Mouse (Mus musculus): ENCODE results near the gene Palm3. TPM values are rescaled to one million over a fixed set of nuclear protein-coding genes. Genes with fewer than 3 reads are reported as not detected.

Gene Palm3
- total and polyA plus RNA-seq, 3 experiments = 0.13 to 0.77 (median 0.16) TPM

DNA sequence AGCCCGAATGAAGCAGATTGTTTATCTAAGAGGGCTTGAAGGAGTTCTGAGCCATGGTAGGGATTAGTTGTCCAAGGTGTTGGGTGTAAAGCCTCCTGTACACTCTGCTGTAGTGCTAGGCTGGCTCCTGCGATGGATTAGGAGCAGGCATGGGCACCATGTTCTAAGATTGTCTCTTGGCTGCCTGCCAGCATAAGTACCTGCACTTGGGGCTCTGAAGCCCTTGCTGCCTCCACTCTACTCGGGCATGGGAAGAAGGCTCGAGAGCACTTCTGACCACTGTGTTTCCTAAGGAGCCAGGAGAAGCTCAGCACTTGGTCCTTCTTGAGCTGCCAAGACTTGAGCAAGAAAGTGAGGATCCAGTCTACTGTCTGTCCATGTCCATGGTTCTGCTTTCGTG is 57.9 kb downstream of the Palm3 start:
- no peaks in the 10 kb centered on the region; the same call in 1 of the 2 replicates for H3K79me2 ChIP-seq (replicated peaks; ENCODE audit: control insufficient read depth, extremely low read depth, insufficient read depth, poor library complexity, severe bottlenecking)
- TF ChIP-seq JUN (IDR thresholded peaks at IDR 0.05; ENCODE audit: insufficient read depth, low read depth, low read length) (no peak), HCFC1 (IDR thresholded peaks at IDR 0.05; ENCODE audit: low read depth, low read length) (no peak), ELF1 (IDR thresholded peaks at IDR 0.05; ENCODE audit: low read depth, low read length) (no peak), MYC (IDR thresholded peaks at IDR 0.05; ENCODE audit: low read depth, low read length) (no peak), POLR2AphosphoS2 (IDR thresholded peaks at IDR 0.05; ENCODE audit: low read depth, low read length) (no peak), UBTF (IDR thresholded peaks at IDR 0.05; ENCODE audit: low read depth, low read length) (no peak), BHLHE40 (IDR thresholded peaks at IDR 0.05; ENCODE audit: low read depth, low read length) (no peak), CHD2 (IDR thresholded peaks at IDR 0.05; ENCODE audit: low read length) (no peak), USF2 (conservative IDR thresholded peaks at IDR 0.05; ENCODE audit: low read depth, low read length) (no peak), ZC3H11A (IDR thresholded peaks at IDR 0.05; ENCODE audit: low read depth, low read length) (no peak), ZMIZ1 (IDR thresholded peaks at IDR 0.05; ENCODE audit: low read depth, low read length) (no peak), EP300 (IDR thresholded peaks at IDR 0.05; ENCODE audit: low read length) (no peak)
- H3K4me3 ChIP-seq (replicated peaks in 1 of 3; ENCODE audit: low read depth in 2 of 3, low read length in 2 of 3, poor library complexity in 1 of 3) = no peak overlapping the region
- no peak overlapping the region for H3K27ac ChIP-seq (ENCODE audit: insufficient read depth, low read depth)
- peaks cover 61 to 96% of the 10 kb centered on the region in 2 experiments for H3K36me3 ChIP-seq (replicated peaks in 1 of 2; ENCODE audit: control insufficient read depth in 1 of 2, insufficient read depth in 1 of 2, low read length in 1 of 2)
- H3K9ac ChIP-seq (ENCODE audit: insufficient read depth, low read depth) = no peak overlapping the region
- H3K9me3 ChIP-seq (replicated peaks; ENCODE audit: low read length) = no peaks in the 10 kb centered on the region
- H3K27me3 ChIP-seq (replicated peaks) = no peaks in the 10 kb centered on the region
- no peaks in the 10 kb centered on the region for H3K4me1 ChIP-seq (ENCODE audit: control insufficient read depth in 1 of 2, insufficient read depth in 2 of 2)
- no peak for DNase-seq (ENCODE audit: extremely low read depth)
- in situ Hi-C loops (cut with MboI; ENCODE audit: low pct_ligation_motif_present, low pct_unique_long_range_greater_than_20kb, low sequenced_read_pairs) = no loop called here
- dilution Hi-C loops (cut with MboI; ENCODE audit: extremely low pct_ligation_motif_present, extremely low pct_unique_long_range_greater_than_20kb, low sequenced_read_pairs) = no loop called here
- H3K4me2 ChIP-seq (ENCODE audit: insufficient read depth, low read depth, poor library complexity, severe bottlenecking) = no peak overlapping the region

Other genes starting within 250 kb of the Palm3 start
- 12.5 and 14.8 TPM in 2 replicates for gene Adgrl1, start 121.4 kb upstream of the Palm3 start, total RNA-seq (2012; rRNA removed)
- gene Adgrl1, start 121.4 kb upstream of the Palm3 start, total RNA-seq (2014; rRNA removed) = 3.5 and 4.4 TPM in 2 replicates
- 9.7 and 14.5 TPM in 2 replicates for gene Adgrl1, start 121.4 kb upstream of the Palm3 start, polyA plus RNA-seq (2012; ENCODE audit: insufficient read length, low read depth)
- gene Gm10644, start 66.3 kb upstream of the Palm3 start, total RNA-seq (2012; rRNA removed) = 1.1 and 1.7 TPM in 2 replicates
- gene Gm10644, start 66.3 kb upstream of the Palm3 start, total RNA-seq (2014; rRNA removed) = 0.58 TPM in 2 replicates
- gene Gm10644, start 66.3 kb upstream of the Palm3 start, polyA plus RNA-seq (2012; ENCODE audit: insufficient read length, low read depth) = 0.44 and 0.72 TPM in 2 replicates
- 71.1 and 94.5 TPM in 2 replicates for gene Asf1b, start 66.0 kb upstream of the Palm3 start, total RNA-seq (2012; rRNA removed)
- 58.9 and 62.2 TPM in 2 replicates for gene Asf1b, start 66.0 kb upstream of the Palm3 start, total RNA-seq (2014; rRNA removed)
- gene Asf1b, start 66.0 kb upstream of the Palm3 start, polyA plus RNA-seq (2012; ENCODE audit: insufficient read length, low read depth) = 86.3 and 101 TPM in 2 replicates
- gene Prkaca, start 48.5 kb upstream of the Palm3 start, total RNA-seq (2012; rRNA removed) = 16.9 and 18.5 TPM in 2 replicates
- gene Prkaca, start 48.5 kb upstream of the Palm3 start, total RNA-seq (2014; rRNA removed) = 14.0 and 14.7 TPM in 2 replicates
- gene Prkaca, start 48.5 kb upstream of the Palm3 start, polyA plus RNA-seq (2012; ENCODE audit: insufficient read length, low read depth) = 23.4 and 27.3 TPM in 2 replicates
- 54.5 and 62.6 TPM in 2 replicates for gene Samd1, start 23.8 kb upstream of the Palm3 start, total RNA-seq (2012; rRNA removed)
- 37.4 and 42.3 TPM in 2 replicates for gene Samd1, start 23.8 kb upstream of the Palm3 start, total RNA-seq (2014; rRNA removed)
- gene Samd1, start 23.8 kb upstream of the Palm3 start, polyA plus RNA-seq (2012; ENCODE audit: insufficient read length, low read depth) = 38.9 and 42.1 TPM in 2 replicates
- 0.38 and 0.80 TPM in 2 replicates for gene 1700067K01Rik, start 20.0 kb upstream of the Palm3 start, total RNA-seq (2012; rRNA removed)
- not detected in 2 replicates for gene 1700067K01Rik, start 20.0 kb upstream of the Palm3 start, total RNA-seq (2014; rRNA removed)
- gene 1700067K01Rik, start 20.0 kb upstream of the Palm3 start, polyA plus RNA-seq (2012; ENCODE audit: insufficient read length, low read depth) = 0.55 and 0.67 TPM in 2 replicates
- gene 2210011C24Rik, start 9.3 kb upstream of the Palm3 start, total RNA-seq (2012; rRNA removed) = not detected in 2 replicates
- gene 2210011C24Rik, start 9.3 kb upstream of the Palm3 start, total RNA-seq (2014; rRNA removed) = not detected in 2 replicates
- gene 2210011C24Rik, start 9.3 kb upstream of the Palm3 start, polyA plus RNA-seq (2012; ENCODE audit: insufficient read length, low read depth) = not detected in 2 replicates
- gene Il27ra, start 21.1 kb downstream of the Palm3 start, total RNA-seq (2012; rRNA removed) = 0.97 and 1.4 TPM in 2 replicates
- gene Il27ra, start 21.1 kb downstream of the Palm3 start, total RNA-seq (2014; rRNA removed) = 2.1 and 2.3 TPM in 2 replicates
- 2.4 and 3.0 TPM in 2 replicates for gene Il27ra, start 21.1 kb downstream of the Palm3 start, polyA plus RNA-seq (2012; ENCODE audit: insufficient read length, low read depth)
- gene Rln3, start 23.5 kb downstream of the Palm3 start, total RNA-seq (2012; rRNA removed) = not detected in 2 replicates
- gene Rln3, start 23.5 kb downstream of the Palm3 start, total RNA-seq (2014; rRNA removed) = not detected in 2 replicates
- not detected in 2 replicates for gene Rln3, start 23.5 kb downstream of the Palm3 start, polyA plus RNA-seq (2012; ENCODE audit: insufficient read length, low read depth)
- 0.55 and 0.76 TPM in 2 replicates for gene Gm10643, start 43.7 kb downstream of the Palm3 start, total RNA-seq (2012; rRNA removed)
- gene Gm10643, start 43.7 kb downstream of the Palm3 start, total RNA-seq (2014; rRNA removed) = 0.39 and 0.42 TPM in 2 replicates
- gene Gm10643, start 43.7 kb downstream of the Palm3 start, polyA plus RNA-seq (2012; ENCODE audit: insufficient read length, low read depth) = 0.14 TPM in 1 of 2 replicates, not detected in the other
- gene Rfx1, start 45.4 kb downstream of the Palm3 start, total RNA-seq (2012; rRNA removed) = 9.9 and 10.8 TPM in 2 replicates
- 3.2 and 3.5 TPM in 2 replicates for gene Rfx1, start 45.4 kb downstream of the Palm3 start, total RNA-seq (2014; rRNA removed)
- gene Rfx1, start 45.4 kb downstream of the Palm3 start, polyA plus RNA-seq (2012; ENCODE audit: insufficient read length, low read depth) = 10.7 and 13.1 TPM in 2 replicates
- gene Dcaf15, start 83.3 kb downstream of the Palm3 start, total RNA-seq (2012; rRNA removed) = 44.3 and 47.9 TPM in 2 replicates
- 38.5 and 39.3 TPM in 2 replicates for gene Dcaf15, start 83.3 kb downstream of the Palm3 start, total RNA-seq (2014; rRNA removed)
- 48.3 and 50.7 TPM in 2 replicates for gene Dcaf15, start 83.3 kb downstream of the Palm3 start, polyA plus RNA-seq (2012; ENCODE audit: insufficient read length, low read depth)
- 0.92 and 0.98 TPM in 2 replicates for gene Podnl1, start 104.5 kb downstream of the Palm3 start, total RNA-seq (2012; rRNA removed)
- 1.8 and 2.0 TPM in 2 replicates for gene Podnl1, start 104.5 kb downstream of the Palm3 start, total RNA-seq (2014; rRNA removed)
- 2.8 TPM in 2 replicates for gene Podnl1, start 104.5 kb downstream of the Palm3 start, polyA plus RNA-seq (2012; ENCODE audit: insufficient read length, low read depth)
- gene Cc2d1a, start 126.5 kb downstream of the Palm3 start, total RNA-seq (2012; rRNA removed) = 7.8 and 8.2 TPM in 2 replicates
- 2.5 and 2.8 TPM in 2 replicates for gene Cc2d1a, start 126.5 kb downstream of the Palm3 start, total RNA-seq (2014; rRNA removed)
- gene Cc2d1a, start 126.5 kb downstream of the Palm3 start, polyA plus RNA-seq (2012; ENCODE audit: insufficient read length, low read depth) = 10.5 and 11.4 TPM in 2 replicates
- 0.04 TPM in 1 of 2 replicates, not detected in the other for gene 4930432K21Rik, start 126.6 kb downstream of the Palm3 start, total RNA-seq (2012; rRNA removed)
- gene 4930432K21Rik, start 126.6 kb downstream of the Palm3 start, total RNA-seq (2014; rRNA removed) = 0.09 TPM in 1 of 2 replicates, not detected in the other
- gene 4930432K21Rik, start 126.6 kb downstream of the Palm3 start, polyA plus RNA-seq (2012; ENCODE audit: insufficient read length, low read depth) = not detected in 2 replicates
- not detected in 2 replicates for gene Nanos3, start 163.7 kb downstream of the Palm3 start, total RNA-seq (2012; rRNA removed)
- gene Nanos3, start 163.7 kb downstream of the Palm3 start, total RNA-seq (2014; rRNA removed) = not detected in 2 replicates
- not detected in 2 replicates for gene Nanos3, start 163.7 kb downstream of the Palm3 start, polyA plus RNA-seq (2012; ENCODE audit: insufficient read length, low read depth)
- gene Zswim4, start 215.6 kb downstream of the Palm3 start, total RNA-seq (2012; rRNA removed) = 6.3 and 9.7 TPM in 2 replicates
- 4.7 and 4.9 TPM in 2 replicates for gene Zswim4, start 215.6 kb downstream of the Palm3 start, total RNA-seq (2014; rRNA removed)
- 6.5 and 9.1 TPM in 2 replicates for gene Zswim4, start 215.6 kb downstream of the Palm3 start, polyA plus RNA-seq (2012; ENCODE audit: insufficient read length, low read depth)
- gene D8Ertd738e, start 228.2 kb downstream of the Palm3 start, total RNA-seq (2012; rRNA removed) = 225 and 266 TPM in 2 replicates
- 213 and 228 TPM in 2 replicates for gene D8Ertd738e, start 228.2 kb downstream of the Palm3 start, total RNA-seq (2014; rRNA removed)
- 217 and 262 TPM in 2 replicates for gene D8Ertd738e, start 228.2 kb downstream of the Palm3 start, polyA plus RNA-seq (2012; ENCODE audit: insufficient read length, low read depth)
- gene Mri1, start 235.9 kb downstream of the Palm3 start, total RNA-seq (2012; rRNA removed) = 51.6 and 58.6 TPM in 2 replicates
- gene Mri1, start 235.9 kb downstream of the Palm3 start, total RNA-seq (2014; rRNA removed) = 79.7 and 102 TPM in 2 replicates
- gene Mri1, start 235.9 kb downstream of the Palm3 start, polyA plus RNA-seq (2012; ENCODE audit: insufficient read length, low read depth) = 62.1 and 70.8 TPM in 2 replicates
- gene Ccdc130, start 248.9 kb downstream of the Palm3 start, total RNA-seq (2012; rRNA removed) = 7.8 and 13.2 TPM in 2 replicates
- 5.7 and 6.0 TPM in 2 replicates for gene Ccdc130, start 248.9 kb downstream of the Palm3 start, total RNA-seq (2014; rRNA removed)
- 10.7 and 13.0 TPM in 2 replicates for gene Ccdc130, start 248.9 kb downstream of the Palm3 start, polyA plus RNA-seq (2012; ENCODE audit: insufficient read length, low read depth)